Mouse (Mus musculus) embryonic facial prominence, embryonic 15.5 days (tissue): ENCODE measurements around the gene Mpped2. TPM values are rescaled to one million over a fixed set of nuclear protein-coding genes. Genes with fewer than 3 reads are reported as not detected.

ENCODE experiments used
- ATAC-seq: fragments of 200-750 bp; cut with Nextera tagmentation; 2 replicates; pipeline ENCODE4 v1.8.0; 2017; ENCODE audit warnings: low read depth, moderate TSS enrichment; ENCODE audit not compliant: insufficient number of reproducible peaks, low FRiP score, low TSS enrichment
- H3K27ac ChIP-seq: fragments of 300-500 bp; sonication (generic); replicated peaks from 2 replicates; pipeline ENCODE4 v1.5.1; 2015; ENCODE audit warnings: mild to moderate bottlenecking, inconsistent platforms
- H3K27me3 ChIP-seq: fragments of 300-500 bp; sonication (generic); 2 replicates; pipeline ENCODE4 v1.6.1; 2015; ENCODE audit warnings: inconsistent platforms
- H3K36me3 ChIP-seq: fragments of 300-500 bp; sonication (generic); 2 replicates; pipeline ENCODE4 v1.6.1; 2015; ENCODE audit warnings: mild to moderate bottlenecking, inconsistent platforms
- H3K4me1 ChIP-seq: fragments of 300-500 bp; sonication (generic); 2 replicates; pipeline ENCODE4 v1.6.1; 2015; ENCODE audit warnings: inconsistent platforms
- H3K4me2 ChIP-seq: fragments of 300-500 bp; sonication (generic); replicated peaks from 2 replicates; pipeline ENCODE4 v1.6.1; 2015; ENCODE audit warnings: mild to moderate bottlenecking, inconsistent platforms
- H3K4me3 ChIP-seq: fragments of 300-500 bp; sonication (generic); replicated peaks from 2 replicates; pipeline ENCODE4 v1.5.1; 2015; ENCODE audit warnings: mild to moderate bottlenecking, inconsistent platforms
- H3K9ac ChIP-seq: fragments of 300-500 bp; sonication (generic); 2 replicates; pipeline ENCODE4 v1.6.1; 2015; ENCODE audit warnings: inconsistent platforms
- H3K9me3 ChIP-seq: fragments of 300-500 bp; sonication (generic); replicated peaks from 2 replicates; pipeline ENCODE4 v1.6.1; 2016; ENCODE audit warnings: inconsistent platforms
- whole genome bisulfite sequencing: fragments of 180-500 bp; shearing (Covaris S2); methylation state at CpG from one replicate; pipeline ENCODE4 v1.1.7; 2015; 5-methylcytosine and 5-hydroxymethylcytosine counted together
- polyA plus RNA-seq: library from polyadenylated mRNA; unstranded; fragments of >200 nt; fragmentation: Nextera tagmentation; extraction: Ambion mirVana; gene quantifications from 2 replicates; pipeline ENCODE4 v1.2.1, GENCODE M21; 2015

Gene Mpped2
- polyA plus RNA-seq, 1 experiment from 2014 or later: 61.9 TPM

- WGBS: 41% methylated on average over 12 of the region's 12 CpGs
- Histone ChIP-seq H3K4me1 (peaks cover 47% of the 10 kb centered on the region), H3K36me3 (no peaks in the 10 kb centered on the region), H3K9me3 (no peaks in the 10 kb centered on the region), H3K9ac (no peak overlapping the region), H3K27ac (peak overlapping the region; percentile 83), H3K27me3 (no peaks in the 10 kb centered on the region), H3K4me2 (no peak overlapping the region), H3K4me3 (no peak overlapping the region)
- ATAC-seq: no peak
Measured at GRCm38 (mm10) chr2:106855623-106856350, 162.7 kb downstream of the Mpped2 start.

GRCm38 (mm10) chr2:106856361-106856961 is 163.4 kb downstream of the Mpped2 start:
- no peaks in the 10 kb centered on the region for H3K36me3 ChIP-seq
- WGBS: 27% methylated on average over 9 of the region's 9 CpGs
- H3K9me3 ChIP-seq: no peaks in the 10 kb centered on the region
- no peaks in the 10 kb centered on the region for H3K27me3 ChIP-seq
- H3K4me3 ChIP-seq: no peak overlapping the region
- H3K9ac ChIP-seq: no peak overlapping the region
- peak overlapping the region; percentile 83 for H3K27ac ChIP-seq
- peak; percentile 74 for ATAC-seq
- no peak overlapping the region for H3K4me2 ChIP-seq
- peaks cover 46% of the 10 kb centered on the region for H3K4me1 ChIP-seq

- H3K4me2 ChIP-seq: no peak overlapping the region
- H3K27me3 ChIP-seq: no peaks in the 10 kb centered on the region
- no peaks in the 10 kb centered on the region for H3K9me3 ChIP-seq
- H3K36me3 ChIP-seq: no peaks in the 10 kb centered on the region
- peaks cover 45% of the 10 kb centered on the region for H3K4me1 ChIP-seq
- H3K4me3 ChIP-seq: no peak overlapping the region
- H3K9ac ChIP-seq: no peak overlapping the region
- peak overlapping the region; percentile 83 for H3K27ac ChIP-seq
- WGBS: 66% methylated on average over 4 of the region's 4 CpGs
- ATAC-seq: no peak
Measured at GRCm38 (mm10) chr2:106857258-106857657, 164.2 kb downstream of the Mpped2 start.

- Histone ChIP-seq H3K4me3 (no peak overlapping the region), H3K36me3 (no peaks in the 10 kb centered on the region), H3K9ac (no peak overlapping the region), H3K27ac (peak overlapping the region; percentile 83), H3K4me2 (no peak overlapping the region), H3K9me3 (no peaks in the 10 kb centered on the region), H3K4me1 (peaks cover 45% of the 10 kb centered on the region), H3K27me3 (no peaks in the 10 kb centered on the region)
- ATAC-seq: no peak
- 65% methylated on average over 4 of the region's 4 CpGs for WGBS
Measured at GRCm38 (mm10) chr2:106857711-106858110, 164.6 kb downstream of the Mpped2 start.

- no peak overlapping the region for H3K27ac ChIP-seq
- H3K4me2 ChIP-seq: no peak overlapping the region
- no peaks in the 10 kb centered on the region for H3K9me3 ChIP-seq
- H3K36me3 ChIP-seq: no peaks in the 10 kb centered on the region
- H3K9ac ChIP-seq: no peak overlapping the region
- no peaks in the 10 kb centered on the region for H3K27me3 ChIP-seq
- H3K4me1 ChIP-seq: peaks cover 42% of the 10 kb centered on the region
- no peak overlapping the region for H3K4me3 ChIP-seq
- ATAC-seq: no peak
- WGBS: 80% methylated on average over 21 of the region's 21 CpGs
Measured at GRCm38 (mm10) chr2:106860856-106861679, 168.0 kb downstream of the Mpped2 start.

GRCm38 (mm10) chr2:106863050-106863653 is 170.1 kb downstream of the Mpped2 start:
- no peak overlapping the region for H3K9ac ChIP-seq
- H3K27ac ChIP-seq: no peak overlapping the region
- peaks cover 30% of the 10 kb centered on the region; the same call in 1 of the 2 replicates for H3K4me1 ChIP-seq
- WGBS: 40% methylated on average over 11 of the region's 11 CpGs
- no peaks in the 10 kb centered on the region for H3K27me3 ChIP-seq
- no peak overlapping the region for H3K4me3 ChIP-seq
- H3K4me2 ChIP-seq: no peak overlapping the region
- H3K9me3 ChIP-seq: no peaks in the 10 kb centered on the region
- no peaks in the 10 kb centered on the region for H3K36me3 ChIP-seq
- no peak for ATAC-seq

GRCm38 (mm10) chr2:106865148-106865786 is 172.2 kb downstream of the Mpped2 start:
- 67% methylated on average over 7 of the region's 7 CpGs for WGBS
- 0 out of 2 replicates have a peak, but pooled peaks have one; percentile 47 for ATAC-seq
- Histone ChIP-seq H3K27ac (no peak overlapping the region), H3K36me3 (peaks cover 6% of the 10 kb centered on the region), H3K4me3 (no peak overlapping the region), H3K27me3 (no peaks in the 10 kb centered on the region), H3K4me2 (no peak overlapping the region), H3K4me1 (peaks cover 26% of the 10 kb centered on the region; the same call in 1 of the 2 replicates), H3K9ac (no peak overlapping the region), H3K9me3 (no peaks in the 10 kb centered on the region)

GRCm38 (mm10) chr2:106866303-106866702 is 173.2 kb downstream of the Mpped2 start:
- peaks cover 6% of the 10 kb centered on the region for H3K36me3 ChIP-seq
- no peak overlapping the region for H3K9ac ChIP-seq
- H3K27ac ChIP-seq: no peak overlapping the region
- ATAC-seq: no peak
- H3K27me3 ChIP-seq: no peaks in the 10 kb centered on the region
- H3K4me2 ChIP-seq: no peak overlapping the region
- WGBS: 52% methylated on average over 5 of the region's 5 CpGs
- peaks cover 26% of the 10 kb centered on the region; the same call in 1 of the 2 replicates for H3K4me1 ChIP-seq
- no peaks in the 10 kb centered on the region for H3K9me3 ChIP-seq
- no peak overlapping the region for H3K4me3 ChIP-seq

- no peak overlapping the region for H3K4me2 ChIP-seq
- no peak overlapping the region for H3K9ac ChIP-seq
- H3K4me3 ChIP-seq: no peak overlapping the region
- no peaks in the 10 kb centered on the region for H3K27me3 ChIP-seq
- 90% methylated on average over 2 of the region's 2 CpGs for WGBS
- 0 out of 2 replicates have a peak, but pooled peaks cover 10% of the 10 kb centered on the region for H3K4me1 ChIP-seq
- peaks cover 6% of the 10 kb centered on the region for H3K36me3 ChIP-seq
- H3K27ac ChIP-seq: no peak overlapping the region
- H3K9me3 ChIP-seq: no peaks in the 10 kb centered on the region
- ATAC-seq: no peak
Measured at GRCm38 (mm10) chr2:106870886-106871285, 177.8 kb downstream of the Mpped2 start.

GRCm38 (mm10) chr2:106873166-106873565 is 180.1 kb downstream of the Mpped2 start:
- Histone ChIP-seq H3K9me3 (no peaks in the 10 kb centered on the region), H3K36me3 (peaks cover 6% of the 10 kb centered on the region), H3K27ac (no peak overlapping the region), H3K4me1 (no peaks in the 10 kb centered on the region), H3K9ac (no peak overlapping the region), H3K4me2 (no peak overlapping the region), H3K27me3 (no peaks in the 10 kb centered on the region), H3K4me3 (no peak overlapping the region)
- no peak for ATAC-seq
- WGBS: 84% methylated on average over 9 of the region's 9 CpGs
